ENCODE assay signal across 20 mouse cellular contexts in the genomic region with DNA sequence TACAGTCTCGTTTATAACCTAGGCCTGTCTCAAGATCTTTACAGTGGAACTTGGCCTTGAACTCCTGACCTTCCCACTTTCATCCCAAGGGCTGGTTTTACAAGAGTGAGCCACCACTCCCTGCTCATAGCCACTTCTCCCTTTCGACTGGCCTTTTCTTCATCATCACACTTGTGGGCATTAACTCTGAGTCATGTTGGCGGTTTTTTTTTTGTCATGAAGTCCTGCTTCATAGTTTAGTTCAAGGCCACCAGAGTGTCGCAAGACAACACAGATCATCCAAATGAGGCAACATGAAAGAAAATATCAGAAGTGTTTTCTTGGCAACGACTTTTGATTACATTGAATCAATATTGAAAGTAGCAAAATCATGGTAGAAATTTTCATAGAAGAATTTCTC.
DNase-seq lines count a peak whose midpoint lies in the region; ATAC-seq and TF ChIP-seq lines count a peak whose summit lies in the region.
"Had no signal": no experiment of that assay in that cellular context is flagged by ENCODE, and none has a peak within 500 bp of the region (broad histone marks: within the 10 kb centered on the region; RNA-seq: fewer than 3 reads in every experiment).

No protein-coding gene starts in this region.

- no peak overlapping the region for H3K4me3 ChIP-seq in liver, postnatal 0 days (ENCODE audit: low read depth, low read length)
- H3K4me3 ChIP-seq in bone marrow macrophage, adult 2 months (ENCODE audit: insufficient read depth, low read length): no peak overlapping the region
- H3K4me3 ChIP-seq in intestine, embryonic 15.5 days (replicated peaks): no peak overlapping the region
- H3K4me3 ChIP-seq: embryonic facial prominence, embryonic 10.5 days; heart, adult 2 months; limb, embryonic 12.5 days; liver, embryonic 15.5 days; megakaryocyte, embryonic 14.5 days; midbrain, embryonic 15.5 days had no signal

- no peak overlapping the region for H3K4me2 ChIP-seq in liver, postnatal 0 days (ENCODE audit: low read depth, low read length)
- no peak overlapping the region for H3K4me2 ChIP-seq in intestine, embryonic 15.5 days (replicated peaks)
- H3K4me2 ChIP-seq: limb, embryonic 12.5 days; liver, embryonic 15.5 days; midbrain, embryonic 15.5 days had no signal

- 56% methylated on average over 5 of the region's 5 CpGs for WGBS in liver, postnatal 0 days (ENCODE audit: insufficient replicate concordance)
- WGBS in intestine, embryonic 15.5 days: 91% methylated on average over 5 of the region's 5 CpGs

- TF ChIP-seq POLR2A in bone marrow macrophage, adult 2 months (IDR thresholded peaks at IDR 0.05; ENCODE audit: borderline replicate concordance, low read depth, low read length): no peak

- no peaks in the 10 kb centered on the region for H3K27me3 ChIP-seq in liver, postnatal 0 days (ENCODE audit: insufficient read depth, low read length)
- no peaks in the 10 kb centered on the region for H3K27me3 ChIP-seq in intestine, embryonic 15.5 days (replicated peaks)
- H3K27me3 ChIP-seq: limb, embryonic 12.5 days; liver, embryonic 15.5 days; megakaryocyte, embryonic 14.5 days; midbrain, embryonic 15.5 days had no signal

- no peak for TF ChIP-seq EP300 in liver, postnatal 0 days (IDR thresholded peaks at IDR 0.05; ENCODE audit: low read depth)

- H3K36me3 ChIP-seq in liver, postnatal 0 days (replicated peaks; ENCODE audit: insufficient read depth, low read length): no peaks in the 10 kb centered on the region
- H3K36me3 ChIP-seq in intestine, embryonic 15.5 days: no peaks in the 10 kb centered on the region
- H3K36me3 ChIP-seq: embryonic facial prominence, embryonic 10.5 days; limb, embryonic 12.5 days; liver, embryonic 15.5 days; midbrain, embryonic 15.5 days had no signal

- H3K4me1 ChIP-seq in liver, postnatal 0 days (ENCODE audit: insufficient read depth): peaks cover 4% of the 10 kb centered on the region
- peaks cover 45% of the 10 kb centered on the region for H3K4me1 ChIP-seq in bone marrow macrophage, adult 2 months (ENCODE audit: control insufficient read depth, insufficient read depth, low read length)
- H3K4me1 ChIP-seq in intestine, embryonic 15.5 days (replicated peaks): no peaks in the 10 kb centered on the region
- H3K4me1 ChIP-seq: limb, embryonic 12.5 days; megakaryocyte, embryonic 14.5 days; midbrain, embryonic 15.5 days had no signal

- no peak for TF ChIP-seq CTCF in liver, postnatal 0 days (IDR thresholded peaks at IDR 0.05; ENCODE audit: low read depth)
- TF ChIP-seq CTCF in bone marrow macrophage, adult 2 months (IDR thresholded peaks at IDR 0.05; ENCODE audit: low read depth, low read length): no peak

- H3K9me3 ChIP-seq in liver, postnatal 0 days (ENCODE audit: low read length): no peaks in the 10 kb centered on the region
- H3K9me3 ChIP-seq in intestine, embryonic 15.5 days: no peaks in the 10 kb centered on the region
- H3K9me3 ChIP-seq: embryonic facial prominence, embryonic 10.5 days; limb, embryonic 12.5 days; liver, embryonic 15.5 days; midbrain, embryonic 15.5 days had no signal

- H3K9ac ChIP-seq in liver, postnatal 0 days (replicated peaks): no peak overlapping the region
- H3K9ac ChIP-seq in intestine, embryonic 15.5 days: no peak overlapping the region
- H3K9ac ChIP-seq: limb, embryonic 12.5 days; liver, embryonic 15.5 days; midbrain, embryonic 15.5 days had no signal

- ATAC-seq in liver, postnatal 0 days: no peak
- ATAC-seq in megakaryocyte progenitor cell, adult 5-6 weeks (replicated peaks; ENCODE audit: poor library complexity): peak; percentile 79
- no peak for ATAC-seq in intestine, embryonic 15.5 days
- ATAC-seq: midbrain, embryonic 15.5 days had no signal

- peak; percentile 16 for DNase-seq in liver, postnatal 0 days
- DNase-seq in liver: no peak
- DNase-seq in adrenal gland, adult 2 months: peak; percentile 79
- DNase-seq in right cerebral cortex, postnatal 36 days (ENCODE audit: low spot score in 2 of 2): no peak
- no peak for DNase-seq in layer of hippocampus, postnatal 10 days (ENCODE audit: low spot score in 2 of 2)
- DNase-seq: cerebellum, adult 2 months; cerebellum, postnatal 36 days; heart, adult 2 months; kidney, adult 18-20 months; kidney, postnatal 14 days; right cerebral cortex, adult 18-20 months; thymus, postnatal 14 days had no signal

- no peak overlapping the region for H3K27ac ChIP-seq in liver, postnatal 0 days (ENCODE audit: low read depth)
- H3K27ac ChIP-seq in bone marrow macrophage, adult 2 months (ENCODE audit: insufficient read depth, low read depth, low read length): peak overlapping the region; percentile 88
- no peak overlapping the region for H3K27ac ChIP-seq in intestine, embryonic 15.5 days
- H3K27ac ChIP-seq: embryonic facial prominence, embryonic 10.5 days; heart, adult 2 months; limb, embryonic 12.5 days; liver, embryonic 15.5 days; midbrain, embryonic 15.5 days had no signal

Comparison
In these comparisons a context has a peak if more than half of its experiments do, and no peak if none do; other contexts are left out.
1. DNase-seq: peak in liver, postnatal 0 days (single experiment) and adrenal gland, adult 2 months (single experiment); none in liver (single experiment), right cerebral cortex, postnatal 36 days (0 of 2) and layer of hippocampus, postnatal 10 days (0 of 2).